Mouse (Mus musculus) cerebellum, postnatal 10 days (tissue): ENCODE measurements at regions not wholly inside any gene's neighbourhood (a gene's known extent, or its start where the extent isn't known, plus 50 kb on each side); places are given as distances from the start of the nearest gene placed in this dataset.

Experiments
- DNase-seq, 2 experiments: peaks; one replicate each; pipeline ENCODE4 v3.0.0; 2021; ENCODE audit warnings: mixed read lengths in 2 of 2

- DNase-seq = peak; percentile 27 to 43
These were observed 61.8 kb upstream of the Gm6812 start for GRCm38 (mm10) chrX:68954687-68955086.

GRCm38 (mm10) chrX:68953298-68953697 is 60.4 kb upstream of the Gm6812 start:
- peak; percentile 24 to 54 for DNase-seq

- DNase-seq = peak in 1 of 2 experiments; percentile 39
These were observed 57.9 kb upstream of the Gm6812 start for GRCm38 (mm10) chrX:68950730-68951129.

- peak; percentile 23 to 34 for DNase-seq
These were observed 52.9 kb upstream of the Gm6812 start for GRCm38 (mm10) chrX:68945741-68946140.
